Mouse (Mus musculus) olfactory bulb, adult 2 months (tissue): ENCODE measurements around the gene Cnp.

ENCODE experiments used
- CTCF ChIP-seq: fragments of 200-500 bp; IDR thresholded peaks from 2 replicates; pipeline ENCODE4 v1.5.1; 2012; ENCODE audit warnings: low read depth, mild to moderate bottlenecking, low read length, moderate library complexity; ENCODE audit not compliant: insufficient read depth
- POLR2A ChIP-seq: fragments of 200-500 bp; IDR thresholded peaks from 2 replicates; pipeline ENCODE4 v1.6.1; 2012; ENCODE audit warnings: mild to moderate bottlenecking, low read depth, low read length, moderate library complexity; ENCODE audit not compliant: insufficient read depth

DNA sequence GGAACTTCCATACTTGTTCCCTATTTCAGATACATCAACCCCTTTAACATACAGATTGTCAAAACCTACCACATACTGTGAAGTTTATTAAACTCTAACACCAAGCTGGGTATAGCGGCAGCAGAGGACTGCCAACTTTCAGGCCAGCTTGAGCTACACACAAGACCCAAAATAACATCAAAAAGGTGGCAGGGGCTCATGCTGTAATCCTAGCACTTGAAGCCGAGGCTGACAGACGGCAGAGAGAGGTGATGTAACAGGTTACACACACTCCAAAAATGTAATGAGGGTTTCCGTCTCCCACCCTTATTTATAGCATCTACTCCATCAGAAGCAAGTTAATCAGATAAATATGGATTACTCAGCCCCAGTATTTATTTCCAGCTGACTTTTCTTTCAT, 20.8 kb downstream of the Cnp start:
- TF ChIP-seq POLR2A (no peak), CTCF (no peak)
